ENCODE assay signal across 11 mouse cellular contexts in the genomic region with DNA sequence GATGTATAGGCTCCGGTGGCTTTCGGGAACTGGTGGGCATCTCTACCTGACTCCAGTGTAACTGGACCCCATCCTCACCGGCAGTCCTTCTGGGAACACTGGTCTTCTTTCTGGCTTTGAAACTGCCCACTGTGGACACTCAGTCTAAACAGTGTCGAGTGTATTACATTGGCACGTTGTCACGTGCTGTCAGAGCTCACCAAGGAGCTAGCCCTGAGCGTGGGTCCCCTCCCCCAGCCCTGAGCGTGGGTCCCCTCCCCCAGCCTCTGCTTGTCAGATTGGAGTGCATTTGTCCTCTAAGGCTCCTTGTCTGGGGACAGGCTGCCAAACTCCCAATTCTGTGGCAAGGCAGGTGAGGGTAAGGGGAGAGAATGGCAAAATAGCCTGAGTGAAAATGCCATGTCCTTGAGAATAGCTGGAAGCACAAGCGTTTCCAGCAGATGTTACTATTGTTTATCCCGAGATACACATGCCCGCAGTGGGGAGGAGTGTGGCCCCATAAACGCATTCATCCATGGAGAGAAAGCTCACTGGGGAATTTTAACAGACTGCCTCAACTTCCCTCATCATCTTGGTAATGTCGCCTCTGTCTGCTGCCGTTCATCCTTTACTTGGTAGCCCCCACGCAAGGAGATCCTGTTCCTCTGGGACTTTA. TPM values are rescaled to one million over a fixed set of nuclear protein-coding genes. Genes with fewer than 3 reads are reported as not detected.
DNase-seq lines count a peak whose midpoint lies in the region; ATAC-seq lines count a peak whose summit lies in the region.
"Had no signal": no experiment of that assay in that cellular context is flagged by ENCODE, and none has a peak within 500 bp of the region (broad histone marks: within the 10 kb centered on the region; RNA-seq: fewer than 3 reads in every experiment).

No protein-coding gene starts in this region.

- DNase-seq in kidney, postnatal 25 days, result peak; percentile 5 to 49
- DNase-seq in c-Kit-positive CD71-positive TER-119-positive erythroid progenitor cells, embryonic 14.5 days (ENCODE audit: low spot score), result no peak
- DNase-seq in gastrocnemius, postnatal 14 days, result no peak
- DNase-seq in left cerebral cortex, postnatal 10 days (ENCODE audit: extremely low spot score in 1 of 2, low spot score in 2 of 2), result no peak
- DNase-seq: gastrocnemius, postnatal 36 days; kidney, adult 18-20 months had no signal

- H3K9ac ChIP-seq in kidney, embryonic 14.5 days (ENCODE audit: low read depth, low read length), result no peak overlapping the region
- no peak overlapping the region for H3K9ac ChIP-seq in forebrain, embryonic 12.5 days
- H3K9ac ChIP-seq in heart, embryonic 14.5 days (ENCODE audit: low read length), result peak overlapping the region; percentile 47; the same call in 1 of the 2 replicates
- no peak overlapping the region for H3K9ac ChIP-seq in limb, embryonic 13.5 days

- WGBS in kidney, embryonic 14.5 days, result 48% methylated on average over 15 of the region's 15 CpGs
- 51% methylated on average over 15 of the region's 15 CpGs for WGBS in forebrain, embryonic 12.5 days
- WGBS in heart, embryonic 14.5 days, result 34% methylated on average over 15 of the region's 15 CpGs
- 56% methylated on average over 15 of the region's 15 CpGs for WGBS in limb, embryonic 13.5 days

- H3K4me3 ChIP-seq in kidney, embryonic 14.5 days (ENCODE audit: low read length), result no peak overlapping the region
- H3K4me3 ChIP-seq in forebrain, embryonic 12.5 days (replicated peaks), result no peak overlapping the region
- H3K4me3 ChIP-seq in heart, embryonic 14.5 days (ENCODE audit: control insufficient read depth in 1 of 2, insufficient read depth in 1 of 2, low read depth in 1 of 2, low read length in 2 of 2), result 0 out of 4 replicates have a peak overlapping the region, but pooled peaks of 1 of the 2 experiments have one; percentile 6
- H3K4me3 ChIP-seq in limb, embryonic 13.5 days, result no peak overlapping the region

- H3K4me1 ChIP-seq in kidney, embryonic 14.5 days (ENCODE audit: control insufficient read depth, insufficient read depth, low read length), result 0 out of 2 replicates have a peak, but pooled peaks cover 4% of the 10 kb centered on the region
- peaks cover 13% of the 10 kb centered on the region for H3K4me1 ChIP-seq in forebrain, embryonic 12.5 days
- H3K4me1 ChIP-seq in heart, embryonic 14.5 days (ENCODE audit: control insufficient read depth in 2 of 2, insufficient read depth in 2 of 2, low read length in 2 of 2), result peaks cover 22 to 26% of the 10 kb centered on the region in 2 experiments
- H3K4me1 ChIP-seq in limb, embryonic 13.5 days, result peaks cover 13% of the 10 kb centered on the region

- H3K27me3 ChIP-seq in kidney, embryonic 14.5 days (ENCODE audit: control insufficient read depth, insufficient read depth, low read length), result no peaks in the 10 kb centered on the region
- no peaks in the 10 kb centered on the region for H3K27me3 ChIP-seq in forebrain, embryonic 12.5 days
- no peaks in the 10 kb centered on the region for H3K27me3 ChIP-seq in heart, embryonic 14.5 days (ENCODE audit: control insufficient read depth, insufficient read depth, low read length)
- H3K27me3 ChIP-seq in limb, embryonic 13.5 days, result no peaks in the 10 kb centered on the region

- intact Hi-C loops in gastrocnemius, postnatal 14 days (cut with DNase I; ENCODE audit: low total_unique reads), result no loop called here
- intact Hi-C loops in left cerebral cortex, postnatal 10 days (cut with DNase I), result no loop called here

- H3K27ac ChIP-seq in kidney, embryonic 14.5 days (ENCODE audit: low read depth, low read length), result no peak overlapping the region
- H3K27ac ChIP-seq in forebrain, embryonic 12.5 days, result peak overlapping the region; percentile 62
- peak overlapping the region; percentile 79 to 88 for H3K27ac ChIP-seq in heart, embryonic 14.5 days (replicated peaks in 1 of 2; ENCODE audit: control insufficient read depth in 1 of 2, insufficient read depth in 1 of 2, low read depth in 2 of 2, low read length in 2 of 2)
- H3K27ac ChIP-seq in limb, embryonic 13.5 days, result no peak overlapping the region

- H3K4me2 ChIP-seq in kidney, embryonic 14.5 days (replicated peaks; ENCODE audit: low read depth, low read length), result no peak overlapping the region
- peak overlapping the region; percentile 6; the same call in 1 of the 2 replicates for H3K4me2 ChIP-seq in forebrain, embryonic 12.5 days
- peak overlapping the region; percentile 51 for H3K4me2 ChIP-seq in heart, embryonic 14.5 days (ENCODE audit: low read length)
- peak overlapping the region; percentile 7; the same call in 1 of the 2 replicates for H3K4me2 ChIP-seq in limb, embryonic 13.5 days (replicated peaks)

- no peaks in the 10 kb centered on the region for H3K9me3 ChIP-seq in kidney, embryonic 14.5 days (ENCODE audit: control insufficient read depth, low read length)
- H3K9me3 ChIP-seq in forebrain, embryonic 12.5 days, result no peaks in the 10 kb centered on the region
- H3K9me3 ChIP-seq in heart, embryonic 14.5 days (ENCODE audit: control insufficient read depth, low read length), result no peaks in the 10 kb centered on the region
- H3K9me3 ChIP-seq in limb, embryonic 13.5 days, result no peaks in the 10 kb centered on the region

- no peak for ATAC-seq in kidney, embryonic 14.5 days (ENCODE audit: low FRiP score, low TSS enrichment)
- peak; percentile 87 for ATAC-seq in forebrain, embryonic 12.5 days (ENCODE audit: low FRiP score)
- ATAC-seq in heart, embryonic 14.5 days (ENCODE audit: insufficient number of reproducible peaks, insufficient read depth, low FRiP score, low read depth), result peak; percentile 67
- no peak for ATAC-seq in limb, embryonic 13.5 days (ENCODE audit: low FRiP score, low read depth)

- H3K36me3 ChIP-seq in kidney, embryonic 14.5 days (ENCODE audit: control insufficient read depth, insufficient read depth, low read length), result no peaks in the 10 kb centered on the region
- no peaks in the 10 kb centered on the region for H3K36me3 ChIP-seq in forebrain, embryonic 12.5 days (replicated peaks)
- H3K36me3 ChIP-seq in heart, embryonic 14.5 days (ENCODE audit: control insufficient read depth, insufficient read depth, low read length), result no peaks in the 10 kb centered on the region
- H3K36me3 ChIP-seq in limb, embryonic 13.5 days, result no peaks in the 10 kb centered on the region

RNA-seq across cellular contexts. Expression of a gene that starts 33.8 kb away (rescaled TPM):
- 13.8 and 14.5 TPM in 2 replicates for polyA plus RNA-seq in kidney, embryonic 14.5 days (2014; fragmentation: Nextera tagmentation; extraction: Ambion mirVana)
- polyA plus RNA-seq in forebrain, embryonic 12.5 days (2016; fragmentation: Nextera tagmentation; extraction: Ambion mirVana), result 33.3 and 34.1 TPM in 2 replicates
- polyA plus RNA-seq in heart, embryonic 14.5 days (2014; fragmentation: Nextera tagmentation; extraction: Ambion mirVana), result 80.4 and 84.1 TPM in 2 replicates
- 35.2 and 36.7 TPM in 2 replicates for polyA plus RNA-seq in limb, embryonic 13.5 days (2015; fragmentation: Nextera tagmentation; extraction: Ambion mirVana)
- 10 to 100 TPM; 25.5 to 34.3 TPM for total RNA-seq in gastrocnemius, postnatal 14 days (2021)
- total RNA-seq in left cerebral cortex, postnatal 10 days (2021), result 10 to 100 TPM; 68.1 to 71.6 TPM
- total RNA-seq: monocyte, adult 5-6 weeks had no signal

Comparison
In these comparisons a context has a peak if more than half of its experiments do, and no peak if none do; other contexts are left out.
1. DNase-seq: peak in kidney, postnatal 25 days (2 of 2); none in c-Kit-positive CD71-positive TER-119-positive erythroid progenitor cells, embryonic 14.5 days (single experiment), gastrocnemius, postnatal 14 days (single experiment) and left cerebral cortex, postnatal 10 days (0 of 2).
2. ATAC-seq: peak in forebrain, embryonic 12.5 days (single experiment) and heart, embryonic 14.5 days (single experiment); none in kidney, embryonic 14.5 days (single experiment) and limb, embryonic 13.5 days (single experiment).
3. H3K27ac ChIP-seq: peak in forebrain, embryonic 12.5 days (single experiment) and heart, embryonic 14.5 days (2 of 2); none in kidney, embryonic 14.5 days (single experiment) and limb, embryonic 13.5 days (single experiment).